Mouse (Mus musculus) midbrain, embryonic 10.5 days (tissue): ENCODE data around the gene Tnni2. TPM values are rescaled to one million over a fixed set of nuclear protein-coding genes. Genes with fewer than 3 reads are reported as not detected.

Source experiments
- DNase-seq: peaks from one replicate; pipeline ENCODE4 v3.0.0-alpha.2; 2017; ENCODE audit warnings: low spot score
- H3K27ac ChIP-seq: fragments of 300-500 bp; sonication (generic); replicated peaks from 2 replicates; pipeline ENCODE4 v1.5.1; 2016; ENCODE audit warnings: mild to moderate bottlenecking
- H3K27me3 ChIP-seq: fragments of 300-500 bp; sonication (generic); 2 replicates; pipeline ENCODE4 v1.6.1; 2016; ENCODE audit warnings: low read depth, mild to moderate bottlenecking; ENCODE audit not compliant: poor library complexity, severe bottlenecking
- H3K36me3 ChIP-seq: fragments of 300-500 bp; sonication (generic); 2 replicates; pipeline ENCODE4 v1.6.1; 2016; ENCODE audit warnings: mild to moderate bottlenecking, moderate library complexity
- H3K4me1 ChIP-seq: fragments of 300-500 bp; sonication (generic); 2 replicates; pipeline ENCODE4 v1.6.1; 2016
- H3K4me3 ChIP-seq: fragments of 300-500 bp; sonication (generic); 2 replicates; pipeline ENCODE4 v1.5.1; 2016; ENCODE audit warnings: mild to moderate bottlenecking, moderate library complexity
- H3K9me3 ChIP-seq: fragments of 300-500 bp; sonication (generic); replicated peaks from 2 replicates; pipeline ENCODE4 v1.6.1; 2016; ENCODE audit warnings: mild to moderate bottlenecking
- WGBS: fragments of 180-500 bp; shearing (Covaris S2); methylation state at CpG from one replicate; pipeline ENCODE4 v1.1.7; 2016; 5-methylcytosine and 5-hydroxymethylcytosine counted together
- polyA plus RNA-seq: library from polyadenylated mRNA; unstranded; fragments of >200 nt; fragmentation: Nextera tagmentation; extraction: Ambion mirVana; gene quantifications from 2 replicates; pipeline ENCODE4 v1.2.1, GENCODE M21; 2016

The Tnni2 gene
- polyA plus RNA-seq, 1 experiment from 2014 or later, result 1.5 TPM

DNA sequence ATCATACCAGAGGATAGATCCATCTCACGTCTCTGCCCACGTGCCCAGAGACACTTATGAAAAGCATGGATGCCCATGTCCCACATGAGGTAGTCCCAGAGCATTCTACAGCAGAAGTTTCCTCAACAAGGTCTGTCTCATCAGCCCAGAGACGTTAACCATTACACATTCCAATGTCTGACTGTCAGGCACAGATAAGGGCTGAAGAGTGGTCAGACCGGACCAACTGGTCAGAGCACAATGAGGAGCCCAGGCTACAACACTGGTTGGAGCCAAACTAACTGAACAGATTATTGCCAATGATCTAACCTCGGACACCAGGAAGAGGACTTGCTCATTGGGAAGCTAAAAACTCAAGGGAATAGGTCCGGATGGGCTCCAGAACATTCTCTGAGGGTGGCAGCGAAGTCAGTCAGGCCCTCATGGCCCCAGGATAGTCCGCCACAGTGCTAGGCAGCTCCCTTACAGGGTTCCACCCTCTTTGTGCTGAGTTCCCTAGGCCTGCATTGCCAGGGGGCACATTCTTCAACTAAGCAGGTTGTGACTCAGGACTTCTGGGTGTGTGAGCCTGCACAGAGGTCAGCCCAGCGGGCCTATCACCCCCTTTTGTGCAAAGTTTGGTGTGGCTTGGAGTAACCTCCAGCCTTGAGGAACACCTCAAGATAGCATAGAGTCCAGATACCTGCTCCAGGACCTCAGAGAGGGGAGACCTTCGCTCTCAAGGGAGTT lies 7.3 kb upstream of the Tnni2 start, which contains the start of gene Syt8:
Gene Syt8, plus strand, starts transcription at position 714 of the 729 bp plus-strand sequence.
- Histone ChIP-seq H3K4me1 (peaks cover 3% of the 10 kb centered on the region; the same call in 1 of the 2 replicates), H3K27ac (no peak within 1 kb of the TSS), H3K36me3 (no peaks in the 10 kb centered on the region), H3K4me3 (no peak within 1 kb of the TSS), H3K9me3 (no peaks in the 10 kb centered on the region), H3K27me3 (peaks cover 28% of the 10 kb centered on the region)
- no peak for DNase-seq
- 86% methylated on average over 10 of the region's 10 CpGs for WGBS

GRCm38 (mm10) chr7:142435524-142435923 lies 6.1 kb upstream of the Tnni2 start:
- H3K27me3 ChIP-seq, result peaks cover 27% of the 10 kb centered on the region
- 23% methylated on average over 4 of the region's 4 CpGs for WGBS
- H3K27ac ChIP-seq, result no peak overlapping the region
- no peaks in the 10 kb centered on the region for H3K9me3 ChIP-seq
- H3K4me3 ChIP-seq, result no peak overlapping the region
- H3K4me1 ChIP-seq, result peaks cover 5% of the 10 kb centered on the region
- DNase-seq, result peak; percentile 66
- H3K36me3 ChIP-seq, result no peaks in the 10 kb centered on the region

- Histone ChIP-seq H3K27me3 (peaks cover 27% of the 10 kb centered on the region), H3K4me1 (peaks cover 15% of the 10 kb centered on the region), H3K9me3 (no peaks in the 10 kb centered on the region), H3K36me3 (no peaks in the 10 kb centered on the region), H3K4me3 (no peak overlapping the region), H3K27ac (no peak overlapping the region)
- 86% methylated on average over 5 of the region's 5 CpGs for WGBS
- no peak for DNase-seq
Observed at GRCm38 (mm10) chr7:142437324-142437723, 4.3 kb upstream of the Tnni2 start.

DNA sequence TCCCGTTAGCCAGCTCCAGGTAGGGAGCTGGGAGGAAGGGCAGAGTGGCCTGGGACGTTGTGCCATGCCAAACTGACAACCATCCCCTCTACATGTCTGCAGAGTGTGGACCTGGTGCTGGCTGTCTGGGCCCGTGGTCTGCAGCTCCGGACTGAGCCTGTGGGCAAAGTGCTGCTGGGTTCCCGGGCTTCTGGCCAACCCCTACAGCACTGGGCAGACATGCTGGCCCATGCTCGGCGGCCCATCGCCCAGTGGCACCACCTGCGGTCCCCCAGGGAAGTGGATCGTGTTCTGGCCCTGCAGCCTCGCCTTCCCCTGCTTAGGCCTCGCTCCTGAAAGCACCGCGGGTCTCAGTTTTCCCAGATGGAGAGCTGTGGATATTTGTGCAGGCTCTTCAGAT lies 1.6 kb upstream of the Tnni2 start:
- Histone ChIP-seq H3K27me3 (peaks cover 21% of the 10 kb centered on the region), H3K4me1 (peaks cover 13% of the 10 kb centered on the region), H3K4me3 (no peak overlapping the region), H3K9me3 (no peaks in the 10 kb centered on the region), H3K36me3 (no peaks in the 10 kb centered on the region), H3K27ac (peak overlapping the region; percentile 60; the same call in 1 of the 2 replicates)
- DNase-seq, result no peak
- 88% methylated on average over 14 of the region's 14 CpGs for WGBS

DNA sequence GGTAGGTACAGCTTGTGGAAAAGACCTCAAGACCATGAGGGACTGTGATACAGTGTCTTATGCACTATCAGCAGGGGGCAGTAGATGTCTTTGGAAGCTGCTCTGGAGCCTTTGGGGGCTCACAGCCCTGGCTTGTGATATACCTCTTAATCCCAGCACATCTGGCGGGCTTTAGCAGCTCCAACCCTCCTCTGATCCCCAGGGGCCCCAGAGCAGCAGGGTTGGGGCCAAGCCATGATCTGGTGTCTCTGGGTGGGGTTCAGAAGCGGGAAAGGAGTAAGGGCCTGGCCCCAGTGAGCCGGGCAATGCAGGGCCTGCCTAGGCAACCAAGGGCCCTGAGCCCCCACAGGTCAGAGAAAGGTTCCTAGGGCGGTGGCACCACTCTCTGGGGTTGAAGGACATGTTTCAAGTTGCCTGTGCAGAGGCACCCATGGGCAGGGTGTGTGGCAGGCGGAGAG lies 922 bp upstream of the Tnni2 start:
- 58% methylated on average over 5 of the region's 5 CpGs for WGBS
- peak; percentile 49 for DNase-seq
- Histone ChIP-seq H3K27ac (peak overlapping the region; percentile 60), H3K27me3 (peaks cover 16% of the 10 kb centered on the region), H3K9me3 (no peaks in the 10 kb centered on the region), H3K36me3 (no peaks in the 10 kb centered on the region), H3K4me1 (peaks cover 13% of the 10 kb centered on the region), H3K4me3 (no peak overlapping the region)

- Histone ChIP-seq H3K4me3 (no peak overlapping the region), H3K36me3 (no peaks in the 10 kb centered on the region), H3K27me3 (peaks cover 13% of the 10 kb centered on the region), H3K4me1 (peaks cover 13% of the 10 kb centered on the region), H3K9me3 (no peaks in the 10 kb centered on the region), H3K27ac (0 out of 2 replicates have a peak overlapping the region, but pooled peaks have one; percentile 17)
- DNase-seq, result no peak
- 81% methylated on average over 9 of the region's 9 CpGs for WGBS
Observed at GRCm38 (mm10) chr7:142442081-142442907, 686 bp downstream of the Tnni2 start.

DNA sequence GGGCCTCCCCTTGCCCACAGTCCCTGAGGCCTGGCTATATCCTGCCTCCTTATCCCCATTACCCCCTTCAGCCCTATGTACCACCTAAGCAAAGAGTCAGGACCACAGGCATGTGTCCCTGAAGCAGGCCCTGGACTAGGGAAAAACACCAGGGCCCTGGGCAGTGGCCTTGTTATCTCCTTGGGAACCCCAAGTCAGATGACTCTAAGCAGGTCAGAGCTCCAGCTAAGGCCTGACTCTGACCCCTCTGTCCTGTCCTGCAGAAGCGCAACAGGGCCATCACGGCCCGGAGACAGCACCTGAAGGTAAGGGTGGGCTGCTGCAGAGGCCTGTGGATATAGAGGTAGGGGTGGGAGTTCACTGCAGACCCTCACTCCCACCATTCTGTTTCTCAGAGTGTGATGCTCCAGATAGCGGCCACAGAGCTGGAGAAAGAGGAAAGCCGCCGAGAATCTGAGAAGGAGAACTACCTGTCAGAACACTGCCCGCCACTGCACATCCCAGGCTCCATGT lies 1.4 kb downstream of the Tnni2 start:
- Histone ChIP-seq H3K27ac (peak overlapping the region; percentile 5; the same call in 1 of the 2 replicates), H3K4me3 (no peak overlapping the region), H3K36me3 (no peaks in the 10 kb centered on the region), H3K9me3 (no peaks in the 10 kb centered on the region), H3K4me1 (peaks cover 13% of the 10 kb centered on the region), H3K27me3 (peaks cover 13% of the 10 kb centered on the region)
- WGBS, result 92% methylated on average over 7 of the region's 7 CpGs
- no peak for DNase-seq

GRCm38 (mm10) chr7:142443474-142443873 lies 1.9 kb downstream of the Tnni2 start:
- H3K27ac ChIP-seq, result 0 out of 2 replicates have a peak overlapping the region, but pooled peaks have one; percentile 1
- H3K9me3 ChIP-seq, result no peaks in the 10 kb centered on the region
- H3K4me3 ChIP-seq, result no peak overlapping the region
- H3K27me3 ChIP-seq, result peaks cover 13% of the 10 kb centered on the region
- H3K36me3 ChIP-seq, result no peaks in the 10 kb centered on the region
- H3K4me1 ChIP-seq, result peaks cover 13% of the 10 kb centered on the region
- 85% methylated on average over 5 of the region's 5 CpGs for WGBS
- DNase-seq, result no peak

- Histone ChIP-seq H3K4me3 (no peak overlapping the region), H3K27ac (no peak overlapping the region), H3K9me3 (no peaks in the 10 kb centered on the region), H3K27me3 (peaks cover 9% of the 10 kb centered on the region), H3K4me1 (peaks cover 13% of the 10 kb centered on the region), H3K36me3 (no peaks in the 10 kb centered on the region)
- DNase-seq, result no peak
- WGBS, result 92% methylated on average over 6 of the region's 6 CpGs
Observed at GRCm38 (mm10) chr7:142444171-142444570, 2.6 kb downstream of the Tnni2 start.

- 88% methylated on average over 6 of the region's 6 CpGs for WGBS
- no peaks in the 10 kb centered on the region for H3K9me3 ChIP-seq
- DNase-seq, result no peak
Observed at GRCm38 (mm10) chr7:142445324-142445723, 3.7 kb downstream of the Tnni2 start.

GRCm38 (mm10) chr7:142446264-142446663 lies 4.7 kb downstream of the Tnni2 start:
- 91% methylated on average over 4 of the region's 4 CpGs for WGBS
- Histone ChIP-seq H3K27ac (no peak overlapping the region), H3K4me3 (no peak overlapping the region), H3K4me1 (peaks cover 5% of the 10 kb centered on the region; the same call in 1 of the 2 replicates), H3K36me3 (no peaks in the 10 kb centered on the region), H3K27me3 (no peaks in the 10 kb centered on the region), H3K9me3 (no peaks in the 10 kb centered on the region)
- DNase-seq, result no peak

More at GRCm38 (mm10) chr7:142445324-142445723, 3.7 kb downstream of the Tnni2 start:
- Histone ChIP-seq H3K36me3 (no peaks in the 10 kb centered on the region), H3K27me3 (no peaks in the 10 kb centered on the region), H3K4me3 (no peak overlapping the region), H3K4me1 (peaks cover 13% of the 10 kb centered on the region), H3K27ac (no peak overlapping the region)

- no peak for DNase-seq
- Histone ChIP-seq H3K9me3 (no peaks in the 10 kb centered on the region), H3K4me3 (no peak overlapping the region), H3K27ac (no peak overlapping the region), H3K36me3 (no peaks in the 10 kb centered on the region), H3K4me1 (peaks cover 2% of the 10 kb centered on the region; the same call in 1 of the 2 replicates), H3K27me3 (no peaks in the 10 kb centered on the region)
- WGBS, result 83% methylated on average over 6 of the region's 6 CpGs
Observed at GRCm38 (mm10) chr7:142449038-142449617, 7.5 kb downstream of the Tnni2 start.
